Mouse (Mus musculus): ENCODE data around the gene Faim.

Faim gene

DNA sequence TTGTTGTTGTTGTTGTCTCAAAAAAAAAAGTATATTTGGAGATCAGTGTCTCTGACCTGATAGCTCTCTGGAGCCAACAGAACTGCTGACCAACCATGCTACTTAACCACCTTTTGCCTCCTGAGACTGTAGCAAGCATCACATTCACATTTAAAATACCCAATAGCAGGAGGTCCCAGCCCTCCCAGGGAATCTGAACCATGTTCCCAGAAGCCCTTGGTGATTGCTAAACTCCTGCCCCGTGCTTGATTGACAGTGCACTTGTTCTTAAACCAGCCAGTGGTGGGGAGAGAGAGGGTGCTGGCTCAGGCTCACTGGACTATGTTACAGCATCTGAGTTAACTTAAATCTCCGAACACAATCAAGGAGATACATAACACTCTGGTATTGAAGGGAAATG lies 11.3 kb upstream of the Faim start:
- no peak for DNase-seq (ENCODE audit: low spot score in 2 of 2)

DNA sequence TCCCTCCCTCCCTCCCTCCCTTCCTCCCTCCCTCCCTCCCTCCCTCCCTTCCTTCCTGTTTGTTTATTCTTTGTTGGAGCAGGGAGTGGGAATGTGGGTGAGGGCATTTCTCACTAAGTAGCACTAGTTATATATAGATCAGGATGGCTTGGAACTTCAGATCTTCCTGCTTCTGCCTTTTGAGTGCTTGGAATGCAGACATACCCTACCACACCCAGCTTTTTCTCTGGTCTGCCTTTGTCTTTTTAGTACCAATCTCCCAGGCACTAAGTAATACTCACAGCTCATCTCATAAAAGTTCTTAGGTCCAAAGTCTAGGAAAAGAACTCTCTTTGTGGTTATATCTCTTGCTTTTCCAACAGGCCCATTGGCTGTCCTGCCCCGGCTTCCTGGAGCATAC lies 10.1 kb upstream of the Faim start:
- no peak for DNase-seq (ENCODE audit: low spot score in 2 of 2)

DNA sequence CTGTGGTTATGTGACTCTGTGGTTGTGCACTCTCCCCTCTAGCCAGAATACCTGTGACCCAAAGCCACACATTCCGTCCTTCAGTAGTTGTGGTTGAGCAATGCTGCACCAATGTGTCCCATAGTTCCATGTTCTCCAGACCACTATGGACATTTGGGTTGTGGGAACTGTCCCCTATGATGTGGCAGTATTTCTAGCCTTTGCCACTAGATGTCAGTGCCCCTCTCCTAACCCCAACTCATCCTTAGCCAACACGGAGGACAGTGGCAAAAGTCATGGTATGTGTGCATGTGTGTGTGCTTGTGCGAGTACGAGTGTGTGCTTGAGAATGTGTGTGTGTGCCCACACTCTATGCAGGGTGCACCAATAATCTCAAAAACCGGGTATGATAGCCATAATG lies 9.7 kb upstream of the Faim start:
- no peak for DNase-seq (ENCODE audit: low spot score in 2 of 2)

GRCm38 (mm10) chr9:98979431-98980416 lies 6.4 kb upstream of the Faim start:
- DNase-seq (ENCODE audit: low spot score in 2 of 2): peak; percentile 90 to 94

- peak in 1 of 2 experiments; percentile 25 for DNase-seq (ENCODE audit: low spot score in 2 of 2)
These were observed 413 bp downstream of the Faim start for GRCm38 (mm10) chr9:98986476-98987096.

DNA sequence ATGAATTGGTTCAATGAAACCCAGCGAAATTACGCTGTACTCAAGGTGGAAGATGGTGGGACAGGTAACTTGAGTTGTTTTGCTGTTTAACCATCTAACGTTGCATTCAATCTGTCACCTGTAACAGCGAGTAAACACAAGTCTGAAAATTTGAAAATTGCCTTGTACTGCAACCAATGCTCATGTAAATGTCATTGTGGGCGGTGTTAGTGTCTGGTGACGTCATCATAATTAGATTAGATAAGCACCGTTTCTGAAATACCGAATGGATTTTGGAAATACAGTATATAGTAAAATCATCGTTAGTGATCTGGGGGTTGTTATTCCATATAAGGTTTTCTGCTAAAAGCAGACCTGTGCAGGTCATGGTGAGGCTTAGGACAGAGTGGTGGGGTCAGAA lies 958 bp downstream of the Faim start:
- DNase-seq (ENCODE audit: low spot score in 2 of 2): no peak

GRCm38 (mm10) chr9:98994103-98994502 lies 7.9 kb downstream of the Faim start:
- DNase-seq (ENCODE audit: low spot score in 2 of 2): no peak

GRCm38 (mm10) chr9:98999881-99000339 lies 13.7 kb downstream of the Faim start:
- no peak for DNase-seq (ENCODE audit: low spot score in 2 of 2)

DNA sequence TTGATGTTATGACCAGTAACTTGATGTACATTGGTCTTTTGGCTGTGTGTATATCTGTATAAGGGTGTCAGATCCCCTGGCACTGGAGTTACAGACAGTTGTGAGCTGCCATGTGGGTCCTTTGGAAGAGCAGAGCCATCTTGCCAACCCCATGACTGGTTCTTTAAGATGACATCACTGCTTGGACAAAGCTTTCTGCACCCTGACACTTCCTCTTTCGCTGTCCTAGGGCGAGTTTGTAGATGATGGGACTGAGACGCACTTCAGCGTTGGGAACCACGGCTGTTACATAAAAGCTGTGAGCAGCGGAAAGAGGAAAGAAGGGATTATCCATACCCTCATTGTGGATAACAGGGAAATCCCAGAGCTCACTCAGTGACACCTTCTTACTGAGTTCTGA lies 15.2 kb downstream of the Faim start:
- no peak for DNase-seq (ENCODE audit: low spot score in 2 of 2)

DNA sequence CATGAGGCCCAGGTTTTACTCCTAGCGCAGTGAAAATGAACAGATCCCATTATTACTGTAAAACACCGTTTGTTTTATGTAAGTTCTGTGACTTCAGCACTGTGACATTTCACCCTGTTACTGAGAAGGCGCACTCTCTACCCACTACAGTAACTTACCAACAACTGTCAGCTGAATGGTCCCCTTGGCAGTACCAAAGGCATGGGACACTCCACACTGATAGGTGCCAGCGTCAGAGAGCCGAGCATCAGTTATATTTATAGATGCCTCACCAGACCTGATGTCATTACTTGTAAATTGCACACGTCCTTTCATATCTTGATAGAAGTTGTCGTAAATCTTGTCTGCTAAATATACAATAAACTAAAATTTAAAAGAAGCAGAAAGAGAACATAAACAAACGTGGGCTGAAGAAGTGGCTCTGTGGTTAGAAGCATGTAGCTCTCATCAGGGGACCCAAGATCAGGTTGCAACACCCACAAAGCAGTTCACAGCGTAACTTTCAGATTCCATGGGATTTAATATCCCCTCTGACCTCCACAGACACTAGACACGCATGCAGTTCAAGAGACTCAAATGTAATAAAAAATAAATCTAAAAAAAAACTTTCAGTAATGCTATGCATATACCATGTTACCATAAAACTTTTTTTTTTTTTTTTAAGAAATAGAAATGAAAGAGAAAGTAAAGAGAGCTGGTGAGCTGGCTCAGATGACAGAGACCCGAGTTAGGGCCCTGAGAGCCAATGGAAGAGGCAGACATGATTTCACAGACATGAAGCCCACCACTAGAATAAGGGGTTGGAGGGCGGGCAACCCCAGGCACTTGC lies 23.1 kb downstream of the Faim start:
- peak in 1 of 2 experiments; percentile 16 for DNase-seq (ENCODE audit: low spot score in 2 of 2)

DNA sequence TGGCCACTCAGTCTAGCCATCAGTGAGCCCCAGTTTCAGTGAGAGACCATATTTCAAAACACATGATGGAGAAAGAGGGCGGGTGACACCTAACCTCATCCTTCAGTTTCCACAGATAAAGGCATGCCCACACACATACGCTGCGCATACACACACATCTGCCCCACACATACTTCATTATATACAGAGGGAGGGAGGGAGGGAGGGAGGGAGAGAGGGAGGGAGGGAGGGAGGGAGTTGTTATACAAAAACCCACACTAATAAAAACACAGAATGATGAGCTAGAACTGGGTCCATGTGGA lies 23.7 kb downstream of the Faim start:
- DNase-seq (ENCODE audit: low spot score in 2 of 2): no peak

- no peak for DNase-seq (ENCODE audit: low spot score in 2 of 2)
These were observed 30.1 kb downstream of the Faim start for GRCm38 (mm10) chr9:99016301-99016700.

DNA sequence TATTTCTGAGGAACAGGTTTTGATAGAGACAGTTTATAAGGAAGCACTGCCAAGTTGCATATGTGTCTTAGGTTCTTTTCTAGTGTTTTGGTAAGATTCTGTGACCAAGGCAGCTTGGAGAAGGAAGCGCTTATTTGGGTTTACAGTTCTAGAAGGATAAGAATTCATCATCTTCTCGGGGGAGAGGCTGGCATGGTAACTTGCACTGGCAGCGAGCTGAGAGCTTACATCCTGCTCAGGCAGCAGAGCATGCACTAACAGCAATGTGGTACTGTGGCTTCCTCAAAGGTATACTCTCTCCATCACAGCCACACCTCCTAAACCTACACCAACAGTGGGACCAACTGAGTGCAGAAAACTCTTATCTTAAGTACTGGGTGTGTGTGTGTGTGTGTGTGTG lies 30.6 kb downstream of the Faim start:
- no peak for DNase-seq (ENCODE audit: low spot score in 2 of 2)

DNA sequence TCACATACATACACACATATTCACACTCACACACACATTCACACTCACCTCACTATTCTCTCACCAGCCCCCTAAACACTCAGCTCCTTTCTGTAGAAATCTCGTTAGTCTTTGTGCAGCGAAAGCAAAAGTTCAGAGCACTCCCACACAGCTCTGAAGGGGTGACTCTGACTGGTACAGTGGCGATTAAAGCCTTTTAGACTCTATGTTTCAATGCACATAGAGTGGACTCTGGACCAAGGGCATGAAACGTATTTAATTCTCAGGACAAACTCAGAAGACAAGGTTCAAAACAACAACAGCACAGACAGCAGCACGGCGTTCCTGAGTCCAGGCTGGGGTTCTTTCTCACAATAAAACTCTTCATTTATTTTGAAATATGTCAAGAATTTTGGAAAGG lies 31.5 kb downstream of the Faim start:
- no peak for DNase-seq (ENCODE audit: low spot score in 2 of 2)

DNA sequence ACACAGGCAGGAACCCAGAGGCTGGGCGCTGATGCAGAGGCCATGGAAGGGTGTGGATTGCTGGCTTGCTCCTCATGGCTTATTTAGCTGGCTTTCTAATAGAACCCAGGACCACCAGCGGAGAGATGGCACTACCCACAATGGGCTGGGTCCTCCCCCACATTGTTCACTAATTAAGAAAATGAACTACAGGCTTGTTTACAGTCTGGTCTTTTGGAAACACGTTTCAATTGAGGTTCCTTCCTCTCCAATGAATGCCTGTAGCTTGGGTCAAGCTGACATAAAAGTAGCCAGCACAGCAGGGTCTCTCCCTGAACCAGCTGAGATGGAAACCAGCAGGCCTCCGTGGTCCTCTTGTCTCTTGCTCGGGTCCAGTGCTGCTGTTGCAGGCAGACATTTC lies 35.0 kb downstream of the Faim start:
- no peak for DNase-seq (ENCODE audit: low spot score in 2 of 2)

- no peak for DNase-seq (ENCODE audit: low spot score in 2 of 2)
These were observed 35.6 kb downstream of the Faim start for GRCm38 (mm10) chr9:99021751-99022150.

GRCm38 (mm10) chr9:99032031-99032430 lies 45.9 kb downstream of the Faim start:
- DNase-seq (ENCODE audit: low spot score in 2 of 2): no peak

DNA sequence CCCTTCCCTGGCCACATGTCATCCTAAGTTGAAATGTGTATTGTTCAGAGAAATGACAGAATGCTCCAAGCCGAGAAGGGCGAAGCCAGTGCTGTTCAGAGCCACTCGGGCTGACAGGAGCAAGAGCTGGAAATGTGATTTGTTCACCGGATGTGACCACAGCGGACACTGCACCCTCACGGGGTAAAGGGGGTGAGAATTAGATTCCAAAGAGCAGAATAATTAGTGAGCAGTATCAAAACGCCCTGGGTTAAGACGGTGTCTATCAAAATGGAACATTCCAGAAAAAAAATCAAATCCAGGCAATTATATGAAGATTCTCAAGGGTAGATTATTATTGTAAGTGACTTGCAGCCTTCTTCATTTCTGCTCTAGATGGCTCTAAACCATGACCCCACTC lies 47.9 kb downstream of the Faim start:
- DNase-seq (ENCODE audit: low spot score in 2 of 2): no peak

DNA sequence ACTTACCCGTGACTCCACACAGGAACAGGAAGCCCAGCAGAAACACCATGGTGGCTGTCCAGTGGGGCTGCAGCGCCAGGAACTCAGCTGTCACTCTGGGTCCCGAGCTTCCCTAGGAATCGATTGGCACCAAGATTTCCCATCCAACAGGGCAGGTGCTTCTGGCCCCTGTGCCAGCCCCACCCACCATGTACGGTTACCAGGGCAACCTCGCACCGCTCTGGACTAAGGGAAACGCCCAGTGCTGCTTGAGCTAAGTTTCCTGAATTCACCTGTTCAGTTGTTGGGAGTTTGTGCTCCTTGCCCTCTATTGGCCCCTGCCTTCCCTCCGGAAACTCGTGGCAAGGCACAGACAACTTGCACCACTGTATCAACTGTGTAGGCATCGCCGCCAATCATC lies 49.4 kb downstream of the Faim start, which contains the start of gene Gm1123:
Gm1123 (minus strand) TSS at position 141 of the 400 bp plus-strand sequence.
- DNase-seq (ENCODE audit: low spot score in 2 of 2): no peak

- DNase-seq (ENCODE audit: low spot score in 2 of 2): no peak
These were observed 55.8 kb downstream of the Faim start for GRCm38 (mm10) chr9:99041994-99042393.

DNA sequence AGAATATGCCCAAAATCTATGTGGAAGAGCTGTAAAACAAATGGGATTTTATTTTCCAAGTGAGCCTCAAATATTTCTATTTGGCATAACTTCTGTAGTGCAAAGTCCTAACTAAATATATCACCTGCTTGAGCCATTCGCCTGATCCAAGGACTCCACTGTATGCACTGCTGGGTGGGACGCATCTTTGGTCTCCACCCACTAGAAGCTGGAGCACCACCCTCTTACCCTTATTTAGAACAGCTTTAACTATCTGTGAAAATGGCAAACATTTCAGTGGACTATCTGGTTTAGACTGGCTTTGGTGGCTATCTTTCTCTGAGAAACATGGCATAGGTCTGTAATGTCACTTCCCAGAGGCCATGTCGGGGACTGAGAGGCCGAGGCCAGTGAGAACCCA lies 56.5 kb downstream of the Faim start:
- DNase-seq (ENCODE audit: low spot score in 2 of 2): no peak

GRCm38 (mm10) chr9:99044761-99045160 lies 58.6 kb downstream of the Faim start:
- no peak for DNase-seq (ENCODE audit: low spot score in 2 of 2)

All from natural killer cell, adult 2 months (primary cell).